Mouse (Mus musculus): ENCODE results near the gene Gm17535. TPM values are rescaled to one million over a fixed set of nuclear protein-coding genes. Genes with fewer than 3 reads are reported as not detected.
"Not testable (repeated sequence)": the region's sequence is repeated elsewhere in the genome, so short reads cannot be mapped to it uniquely, and the experiment has no call there.

Gm17535 gene
- 2.1 TPM in 1 of 2 replicates, not detected in the other for polyA plus RNA-seq (2015; fragmentation: Nextera tagmentation; extraction: Ambion mirVana)

DNA sequence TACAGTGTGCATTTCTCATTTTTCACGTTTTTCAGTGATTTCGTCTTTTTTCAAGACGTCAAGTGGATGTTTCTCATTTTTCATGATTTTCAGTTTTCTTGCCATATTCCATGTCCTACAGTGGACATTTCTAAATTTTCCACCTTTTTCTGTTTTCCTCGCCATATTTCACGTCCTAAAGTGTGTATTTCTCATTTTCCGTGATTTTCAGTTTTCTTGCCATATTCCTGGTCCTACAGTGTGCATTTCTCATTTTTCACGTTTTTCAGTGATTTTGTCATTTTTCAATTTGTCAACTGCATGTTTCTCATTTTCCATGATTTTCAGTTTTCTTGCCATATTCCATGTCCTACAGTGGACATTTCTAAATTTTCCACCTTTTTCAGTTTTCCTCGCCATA, at the start of gene Gm17535:
Gene Gm17535, plus strand, starts transcription at position 301 of the 400 bp plus-strand sequence.
- H3K9ac ChIP-seq (ENCODE audit: low read length); DNase-seq (ENCODE audit: low spot score); H3K9me3 ChIP-seq (ENCODE audit: control insufficient read depth, low read length); ATAC-seq (ENCODE audit: low FRiP score, low TSS enrichment); H3K27me3 ChIP-seq (ENCODE audit: control insufficient read depth, insufficient read depth, low read length); H3K4me3 ChIP-seq (ENCODE audit: low read depth, low read length); H3K27ac ChIP-seq (replicated peaks); H3K36me3 ChIP-seq (ENCODE audit: control insufficient read depth, insufficient read depth, low read length); H3K4me2 ChIP-seq (replicated peaks; ENCODE audit: low read depth); H3K4me1 ChIP-seq (replicated peaks; ENCODE audit: control insufficient read depth, insufficient read depth): not testable (repeated sequence)
- WGBS = no CpG with 5 or more reads among the region's 8 CpGs

DNA sequence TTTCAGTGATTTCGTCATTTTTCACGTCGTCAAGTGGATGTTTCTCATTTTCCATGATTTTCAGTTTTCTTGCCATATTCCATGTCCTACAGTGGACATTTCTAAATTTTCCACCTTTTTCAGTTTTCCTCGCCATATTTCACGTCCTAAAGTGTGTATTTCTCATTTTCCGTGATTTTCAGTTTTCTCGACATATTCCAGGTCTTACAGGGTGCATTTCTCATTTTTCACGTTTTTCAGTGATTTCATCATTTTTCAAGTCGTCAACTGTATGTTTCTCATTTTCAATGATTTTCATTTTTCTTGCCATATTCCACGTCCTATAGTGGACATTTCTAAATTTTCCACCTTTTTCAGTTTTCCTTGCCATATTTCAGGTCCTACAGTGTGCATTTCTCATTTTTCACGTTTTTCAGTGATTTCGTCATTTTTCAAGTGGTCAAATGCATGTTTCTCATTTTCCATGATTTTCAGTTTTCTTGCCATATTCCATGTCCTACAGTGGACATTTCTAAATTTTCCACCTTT, 33.9 kb upstream of the Gm17535 start, which contains the start of gene Gm10722:
Gene Gm10722, plus strand, starts transcription at position 478 of the 528 bp plus-strand sequence.
- H3K4me3 ChIP-seq (ENCODE audit: low read depth, low read length); H3K36me3 ChIP-seq (ENCODE audit: control insufficient read depth, insufficient read depth, low read length); ATAC-seq (ENCODE audit: low FRiP score, low TSS enrichment); H3K9ac ChIP-seq (ENCODE audit: low read length); H3K4me1 ChIP-seq (replicated peaks; ENCODE audit: control insufficient read depth, insufficient read depth); H3K27ac ChIP-seq (replicated peaks); H3K9me3 ChIP-seq (ENCODE audit: control insufficient read depth, low read length); H3K4me2 ChIP-seq (replicated peaks; ENCODE audit: low read depth); H3K27me3 ChIP-seq (ENCODE audit: control insufficient read depth, insufficient read depth, low read length): not testable (repeated sequence)
- WGBS = 68% methylated on average over 12 of the region's 12 CpGs
- DNase-seq (ENCODE audit: low spot score) = peak; percentile 12

DNA sequence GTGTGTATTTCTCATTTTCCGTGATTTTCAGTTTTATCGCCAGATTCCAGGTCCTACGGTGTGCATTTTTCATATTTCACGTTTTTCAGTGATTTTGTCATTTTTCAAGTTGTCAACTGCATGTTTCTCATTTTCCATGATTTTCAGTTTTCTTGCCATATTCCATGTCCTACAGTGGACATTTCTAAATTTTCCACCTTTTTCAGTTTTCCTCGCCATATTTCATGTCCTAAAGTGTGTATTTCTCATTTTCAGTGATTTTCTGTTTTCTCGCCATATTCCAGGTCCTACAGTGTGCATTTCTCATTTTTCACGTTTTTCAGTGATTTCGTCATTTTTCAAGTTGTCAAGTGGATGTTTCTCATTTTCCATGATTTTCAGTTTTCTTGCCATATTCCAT, 33.4 kb upstream of the Gm17535 start:
- not testable (repeated sequence) for H3K4me2 ChIP-seq (replicated peaks; ENCODE audit: low read depth); H3K4me3 ChIP-seq (ENCODE audit: low read depth, low read length); ATAC-seq (ENCODE audit: low FRiP score, low TSS enrichment); H3K27ac ChIP-seq (replicated peaks); H3K4me1 ChIP-seq (replicated peaks; ENCODE audit: control insufficient read depth, insufficient read depth); DNase-seq (ENCODE audit: low spot score); H3K9me3 ChIP-seq (ENCODE audit: control insufficient read depth, low read length); H3K36me3 ChIP-seq (ENCODE audit: control insufficient read depth, insufficient read depth, low read length); H3K27me3 ChIP-seq (ENCODE audit: control insufficient read depth, insufficient read depth, low read length); H3K9ac ChIP-seq (ENCODE audit: low read length)
- 67% methylated on average over 8 of the region's 8 CpGs for WGBS

DNA sequence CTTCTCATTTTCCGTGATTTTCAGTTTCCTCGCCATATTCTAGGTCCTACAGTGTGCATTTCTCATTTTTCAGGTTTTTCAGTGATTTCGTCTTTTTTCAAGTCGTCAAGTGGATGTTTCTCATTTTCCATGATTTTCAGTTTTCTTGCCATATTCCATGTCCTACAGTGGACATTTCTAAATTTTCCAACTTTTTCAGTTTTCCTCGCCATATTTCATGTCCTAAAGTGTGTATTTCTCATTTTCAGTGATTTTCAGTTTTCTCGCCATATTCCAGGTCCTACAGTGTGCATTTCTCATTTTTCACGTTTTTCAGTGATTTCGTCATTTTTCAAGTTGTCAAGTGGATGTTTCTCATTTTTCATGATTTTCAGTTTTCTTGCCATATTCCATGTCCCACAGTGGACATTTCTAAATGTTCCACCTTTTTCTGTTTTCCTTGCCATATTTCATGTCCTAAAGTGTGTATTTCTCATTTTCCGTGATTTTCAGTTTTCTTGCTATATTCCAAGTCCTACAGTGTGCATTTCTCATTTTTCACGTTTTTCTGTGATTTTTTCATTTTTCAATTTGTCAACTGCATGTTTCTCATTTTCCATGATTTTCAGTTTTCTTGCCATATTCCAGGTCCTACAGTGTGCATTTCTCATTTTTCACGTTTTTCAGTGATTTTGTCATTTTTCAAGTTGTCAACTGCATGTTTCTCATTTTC, 32.3 kb upstream of the Gm17535 start:
- peak; percentile 13 for DNase-seq (ENCODE audit: low spot score)
- 0 out of 2 replicates have a peak, but pooled peaks have one; percentile 10 for TF ChIP-seq CTCF (IDR thresholded peaks at IDR 0.05; ENCODE audit: low read depth)
- H3K27me3 ChIP-seq (ENCODE audit: control insufficient read depth, insufficient read depth, low read length); H3K9ac ChIP-seq (ENCODE audit: low read length); H3K36me3 ChIP-seq (ENCODE audit: control insufficient read depth, insufficient read depth, low read length); H3K9me3 ChIP-seq (ENCODE audit: control insufficient read depth, low read length); H3K4me3 ChIP-seq (ENCODE audit: low read depth, low read length); H3K4me2 ChIP-seq (replicated peaks; ENCODE audit: low read depth); H3K4me1 ChIP-seq (replicated peaks; ENCODE audit: control insufficient read depth, insufficient read depth); H3K27ac ChIP-seq (replicated peaks): not testable (repeated sequence)
- ATAC-seq (ENCODE audit: low FRiP score, low TSS enrichment) = peak; percentile 86
- 56% methylated on average over 8 of the region's 11 CpGs for WGBS

DNA sequence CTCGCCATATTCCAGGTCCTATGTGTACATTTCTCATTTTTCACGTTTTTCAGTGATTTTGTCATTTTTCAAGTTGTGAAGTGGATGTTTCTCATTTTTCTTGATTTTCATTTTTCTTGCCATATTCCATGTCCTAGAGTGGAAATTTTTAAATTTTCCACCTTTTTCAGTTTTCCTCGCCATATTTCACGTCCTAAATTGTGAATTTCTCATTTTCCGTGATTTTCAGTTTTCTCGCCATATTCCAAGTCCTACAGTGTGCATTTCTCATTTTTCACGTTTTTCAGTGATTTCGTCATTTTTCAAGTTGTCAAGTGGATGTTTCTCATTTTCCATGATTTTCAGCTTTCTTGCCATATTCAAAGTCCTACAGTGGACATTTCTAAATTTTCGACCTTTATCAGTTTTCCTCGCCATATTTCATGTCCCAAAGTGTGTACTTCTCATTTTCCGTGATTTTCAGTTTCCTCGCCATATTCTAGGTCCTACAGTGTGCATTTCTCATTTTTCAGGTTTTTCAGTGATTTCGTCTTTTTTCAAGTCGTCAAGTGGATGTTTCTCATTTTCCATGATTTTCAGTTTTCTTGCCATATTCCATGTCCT, 31.5 kb upstream of the Gm17535 start, which contains the start of gene Gm11168:
Gene Gm11168, plus strand, starts transcription at position 553 of the 603 bp plus-strand sequence.
- not testable (repeated sequence) for DNase-seq (ENCODE audit: low spot score); H3K9me3 ChIP-seq (ENCODE audit: control insufficient read depth, low read length); H3K36me3 ChIP-seq (ENCODE audit: control insufficient read depth, insufficient read depth, low read length); H3K4me3 ChIP-seq (ENCODE audit: low read depth, low read length); H3K4me2 ChIP-seq (replicated peaks; ENCODE audit: low read depth); ATAC-seq (ENCODE audit: low FRiP score, low TSS enrichment); H3K27ac ChIP-seq (replicated peaks); H3K27me3 ChIP-seq (ENCODE audit: control insufficient read depth, insufficient read depth, low read length); H3K4me1 ChIP-seq (replicated peaks; ENCODE audit: control insufficient read depth, insufficient read depth); H3K9ac ChIP-seq (ENCODE audit: low read length)
- WGBS = 72% methylated on average over 6 of the region's 14 CpGs

DNA sequence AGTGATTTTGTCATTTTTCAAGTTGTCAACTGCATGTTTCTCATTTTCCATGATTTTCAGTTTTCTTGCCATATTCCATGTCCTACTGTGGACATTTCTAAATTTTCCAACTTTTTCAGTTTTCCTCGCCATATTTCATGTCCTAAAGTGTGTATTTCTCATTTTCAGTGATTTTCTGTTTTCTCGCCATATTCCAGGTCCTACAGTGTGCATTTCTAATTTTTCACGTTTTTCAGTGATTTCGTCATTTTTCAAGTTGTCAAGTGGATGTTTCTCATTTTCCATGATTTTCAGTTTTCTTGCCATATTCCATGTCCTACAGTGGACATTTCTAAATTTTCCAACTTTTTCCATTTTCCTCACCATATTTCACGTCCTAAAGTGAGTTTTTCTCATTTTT, 28.2 kb upstream of the Gm17535 start:
- ATAC-seq (ENCODE audit: low FRiP score, low TSS enrichment); H3K4me1 ChIP-seq (replicated peaks; ENCODE audit: control insufficient read depth, insufficient read depth); H3K4me2 ChIP-seq (replicated peaks; ENCODE audit: low read depth); H3K4me3 ChIP-seq (ENCODE audit: low read depth, low read length); H3K9me3 ChIP-seq (ENCODE audit: control insufficient read depth, low read length); DNase-seq (ENCODE audit: low spot score); H3K9ac ChIP-seq (ENCODE audit: low read length); H3K27ac ChIP-seq (replicated peaks); H3K27me3 ChIP-seq (ENCODE audit: control insufficient read depth, insufficient read depth, low read length); H3K36me3 ChIP-seq (ENCODE audit: control insufficient read depth, insufficient read depth, low read length): not testable (repeated sequence)
- 87% methylated on average over 1 of the region's 5 CpGs for WGBS

DNA sequence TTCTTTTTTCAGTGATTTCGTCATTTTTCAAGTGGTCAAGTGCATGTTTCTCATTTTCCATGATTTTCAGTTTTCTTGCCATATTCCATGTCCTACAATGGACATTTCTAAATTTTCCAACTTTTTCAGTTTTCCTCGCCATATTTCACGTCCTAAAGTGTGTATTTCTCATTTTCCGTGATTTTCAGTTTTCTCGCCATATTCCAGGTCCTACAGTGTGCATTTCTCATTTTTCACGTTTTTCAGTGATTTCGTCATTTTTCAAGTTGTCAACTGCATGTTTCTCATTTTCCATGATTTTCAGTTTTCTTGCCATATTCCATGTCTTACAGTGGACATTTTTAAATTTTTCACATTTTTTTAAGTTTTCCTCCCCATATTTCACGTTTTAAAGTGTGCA, 27.8 kb upstream of the Gm17535 start:
- not testable (repeated sequence) for H3K4me1 ChIP-seq (replicated peaks; ENCODE audit: control insufficient read depth, insufficient read depth); DNase-seq (ENCODE audit: low spot score); H3K27me3 ChIP-seq (ENCODE audit: control insufficient read depth, insufficient read depth, low read length); H3K4me2 ChIP-seq (replicated peaks; ENCODE audit: low read depth); H3K9me3 ChIP-seq (ENCODE audit: control insufficient read depth, low read length); H3K4me3 ChIP-seq (ENCODE audit: low read depth, low read length); H3K36me3 ChIP-seq (ENCODE audit: control insufficient read depth, insufficient read depth, low read length); H3K9ac ChIP-seq (ENCODE audit: low read length); H3K27ac ChIP-seq (replicated peaks)
- WGBS = 69% methylated on average over 8 of the region's 8 CpGs
- ATAC-seq (ENCODE audit: low FRiP score, low TSS enrichment) = peak; percentile 69

DNA sequence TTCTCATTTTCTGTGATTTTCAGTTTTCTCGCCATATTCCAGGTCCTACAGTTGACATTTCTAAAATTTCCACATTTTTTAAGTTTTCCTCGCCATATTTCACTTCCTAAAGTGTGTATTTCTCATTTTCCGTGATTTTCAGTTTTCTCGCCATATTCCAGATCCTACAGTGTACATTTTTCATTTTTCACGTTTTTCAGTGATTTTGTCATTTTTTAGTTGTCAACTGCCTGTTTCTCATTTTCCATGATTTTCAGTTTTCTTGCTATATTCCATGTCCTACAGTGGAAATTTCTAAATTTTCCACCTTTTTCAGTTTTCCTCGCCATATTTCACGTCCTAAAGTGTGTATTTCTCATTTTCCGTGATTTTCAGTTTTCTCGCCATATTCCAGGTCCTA, 27.1 kb upstream of the Gm17535 start:
- ATAC-seq (ENCODE audit: low FRiP score, low TSS enrichment) = 0 out of 2 replicates have a peak, but pooled peaks have one; percentile 21
- not testable (repeated sequence) for H3K27ac ChIP-seq (replicated peaks); H3K9me3 ChIP-seq (ENCODE audit: control insufficient read depth, low read length); H3K4me1 ChIP-seq (replicated peaks; ENCODE audit: control insufficient read depth, insufficient read depth); H3K9ac ChIP-seq (ENCODE audit: low read length); H3K36me3 ChIP-seq (ENCODE audit: control insufficient read depth, insufficient read depth, low read length); DNase-seq (ENCODE audit: low spot score); H3K27me3 ChIP-seq (ENCODE audit: control insufficient read depth, insufficient read depth, low read length); H3K4me2 ChIP-seq (replicated peaks; ENCODE audit: low read depth); H3K4me3 ChIP-seq (ENCODE audit: low read depth, low read length)
- WGBS = 70% methylated on average over 6 of the region's 9 CpGs

DNA sequence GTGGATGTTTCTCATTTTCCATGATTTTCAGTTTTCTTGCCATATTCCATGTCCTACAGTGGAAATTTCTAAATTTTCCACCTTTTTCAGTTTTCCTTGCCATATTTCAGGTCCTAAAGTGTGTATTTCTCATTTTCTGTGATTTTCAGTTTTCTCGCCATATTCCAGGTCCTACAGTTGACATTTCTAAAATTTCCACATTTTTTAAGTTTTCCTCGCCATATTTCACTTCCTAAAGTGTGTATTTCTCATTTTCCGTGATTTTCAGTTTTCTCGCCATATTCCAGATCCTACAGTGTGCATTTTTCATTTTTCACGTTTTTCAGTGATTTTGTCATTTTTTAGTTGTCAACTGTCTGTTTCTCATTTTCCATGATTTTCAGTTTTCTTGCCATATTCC, 25.1 kb upstream of the Gm17535 start:
- not testable (repeated sequence) for H3K9me3 ChIP-seq (ENCODE audit: control insufficient read depth, low read length); H3K4me3 ChIP-seq (ENCODE audit: low read depth, low read length); H3K27me3 ChIP-seq (ENCODE audit: control insufficient read depth, insufficient read depth, low read length); H3K4me2 ChIP-seq (replicated peaks; ENCODE audit: low read depth); H3K36me3 ChIP-seq (ENCODE audit: control insufficient read depth, insufficient read depth, low read length); DNase-seq (ENCODE audit: low spot score); H3K27ac ChIP-seq (replicated peaks); H3K4me1 ChIP-seq (replicated peaks; ENCODE audit: control insufficient read depth, insufficient read depth); H3K9ac ChIP-seq (ENCODE audit: low read length)
- no CpG with 5 or more reads among the region's 5 CpGs for WGBS
- ATAC-seq (ENCODE audit: low FRiP score, low TSS enrichment) = peak; percentile 51; the same call in 1 of the 2 replicates

All from stomach, postnatal 0 days (tissue).